Mouse (Mus musculus): ENCODE data around the gene Ncstn.

Ncstn gene

DNA sequence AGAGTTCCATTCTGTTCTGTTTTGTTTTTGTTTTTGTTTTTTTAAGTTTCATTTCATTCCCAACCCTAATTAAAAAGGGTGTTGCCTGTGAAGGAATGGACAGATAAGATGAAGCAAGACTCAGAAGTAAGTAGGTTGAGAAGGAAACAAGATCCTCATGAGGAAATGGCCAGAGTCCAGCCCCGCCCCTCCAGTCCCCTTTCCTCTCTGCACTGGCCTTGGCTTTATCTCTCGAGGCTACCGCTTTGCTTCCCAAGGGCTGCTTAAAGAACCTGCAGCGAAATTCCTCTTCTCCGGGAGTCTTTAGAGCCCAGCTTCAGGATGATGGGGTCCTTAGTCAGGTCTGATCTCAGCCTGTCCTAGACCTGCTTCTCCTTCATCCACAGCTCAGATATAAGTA is 4.6 kb downstream of the Ncstn start:
- DNase-seq (ENCODE audit: extremely low read depth, low read depth, low spot score): no peak

DNA sequence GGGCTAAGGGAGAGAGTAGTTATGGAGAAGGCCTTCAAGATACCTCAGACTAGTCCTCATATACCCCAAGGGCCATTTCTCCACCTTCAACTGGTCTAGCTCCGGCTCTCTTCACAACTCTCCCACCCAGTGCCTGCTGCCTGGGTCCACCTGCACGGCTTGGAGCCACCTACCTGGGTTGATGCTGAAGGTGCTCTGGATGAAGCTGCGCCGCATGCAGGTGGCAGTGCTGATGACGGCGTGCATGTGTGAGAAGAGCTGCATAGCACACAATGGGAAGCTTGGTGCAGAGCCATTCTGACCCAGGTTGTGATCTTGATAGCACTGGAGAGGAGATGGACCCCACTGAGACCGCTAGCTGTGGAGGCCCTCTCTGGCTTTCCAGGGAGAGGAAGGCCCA is 10.0 kb downstream of the Ncstn start:
- no peak for DNase-seq (ENCODE audit: extremely low read depth, low read depth, low spot score)

DNA sequence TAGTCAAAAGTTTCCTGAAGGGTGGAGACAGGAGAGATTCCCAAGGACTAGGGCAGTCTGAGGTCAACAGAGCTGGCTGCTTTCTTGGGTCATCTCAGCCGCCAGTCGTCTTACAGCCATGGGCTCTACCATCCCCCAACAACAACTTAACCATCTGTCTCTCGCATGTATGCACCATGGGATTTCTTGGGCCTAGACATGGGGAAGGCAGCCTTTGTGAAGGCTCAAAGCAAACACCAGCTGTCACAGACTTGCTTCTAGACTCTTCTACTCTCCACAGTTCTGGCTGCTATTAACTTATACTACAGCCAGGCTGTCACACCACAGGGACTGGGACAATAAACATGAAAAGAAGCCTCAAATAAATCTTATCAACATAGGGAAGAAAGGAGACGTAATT is 11.0 kb downstream of the Ncstn start:
- no peak for DNase-seq (ENCODE audit: extremely low read depth, low read depth, low spot score)

DNA sequence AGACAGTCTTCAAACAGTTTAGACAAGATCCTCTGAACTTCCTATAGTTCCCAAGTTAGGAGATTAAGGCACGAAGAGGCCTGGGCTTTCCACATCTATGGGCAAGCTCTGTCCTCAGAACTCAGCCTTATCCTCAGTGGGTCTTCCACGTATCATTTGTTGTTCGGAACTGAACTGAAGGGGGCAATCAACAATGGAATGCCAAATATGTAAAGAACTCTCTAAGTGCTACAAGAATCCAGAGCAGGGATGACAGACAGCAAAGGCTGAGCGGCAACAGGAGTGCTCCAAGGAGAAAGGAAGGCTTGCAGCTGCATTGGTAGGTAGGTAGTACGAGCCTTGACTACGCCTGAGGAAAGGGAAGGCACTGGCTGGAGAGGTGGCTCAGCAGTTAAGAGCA is 12.4 kb downstream of the Ncstn start:
- no peak for DNase-seq (ENCODE audit: extremely low read depth, low read depth, low spot score)

DNA sequence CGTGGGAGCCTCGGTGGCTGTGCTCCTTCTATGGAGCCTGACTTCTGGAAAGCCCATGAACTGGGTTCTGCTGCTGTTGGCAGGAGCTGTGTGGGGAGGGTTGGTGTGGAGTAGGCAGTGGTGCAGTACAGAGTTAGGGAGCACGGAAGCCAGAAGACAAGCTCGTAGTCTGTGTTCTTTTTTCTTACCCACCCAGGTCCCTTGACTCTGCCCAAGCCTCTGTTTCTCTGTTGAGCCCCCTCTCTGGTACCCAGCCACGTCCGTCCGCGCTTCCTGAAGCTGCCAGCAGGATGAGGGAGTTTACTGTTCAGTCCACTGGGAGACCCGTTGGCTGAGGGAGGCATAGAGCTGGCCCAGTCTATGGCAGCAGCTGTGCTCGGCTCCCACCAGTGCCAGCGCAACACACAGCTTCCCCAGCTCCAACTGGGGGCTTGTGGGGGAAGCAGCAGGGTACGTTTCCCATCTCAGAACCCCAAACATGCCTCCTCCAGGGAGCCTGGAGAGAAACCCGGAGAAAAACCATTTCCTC is 17.9 kb downstream of the Ncstn start:
- no peak for DNase-seq (ENCODE audit: extremely low read depth, low read depth, low spot score)

DNA sequence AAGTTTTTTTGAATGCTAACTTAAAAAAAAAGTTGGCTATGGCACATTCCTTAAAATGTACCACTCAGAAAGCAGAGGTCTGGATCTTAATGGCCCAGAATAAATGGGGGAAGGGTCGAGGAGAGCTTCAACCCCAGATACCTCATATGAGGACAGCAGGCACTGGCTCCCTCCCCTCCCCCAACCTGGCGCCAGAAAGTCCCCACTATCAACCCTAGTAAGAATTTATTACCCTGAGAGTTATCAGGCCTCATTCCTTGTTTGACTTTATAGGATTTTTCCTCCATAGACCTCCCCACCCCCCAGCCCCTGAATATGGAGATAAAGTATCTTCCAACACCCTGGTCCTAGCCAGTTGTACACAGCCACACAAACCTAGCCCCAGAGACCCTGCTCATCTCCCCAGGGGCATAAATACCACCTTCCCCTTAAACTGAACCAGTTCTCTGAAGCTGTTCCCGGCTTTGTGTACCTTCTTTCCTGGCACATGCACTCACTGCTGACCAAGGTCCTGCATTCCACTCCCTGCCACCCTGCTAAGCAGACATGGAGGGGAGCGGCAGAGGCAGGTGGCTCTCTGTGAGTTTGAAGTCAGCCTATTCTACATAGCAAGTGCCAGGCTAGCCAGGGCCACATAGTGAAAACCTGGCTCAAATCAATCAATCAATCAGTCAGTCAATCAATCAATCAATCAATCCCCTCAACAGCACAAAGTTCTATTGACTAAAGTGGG is 19.1 kb downstream of the Ncstn start:
- DNase-seq (ENCODE audit: extremely low read depth, low read depth, low spot score): no peak

DNA sequence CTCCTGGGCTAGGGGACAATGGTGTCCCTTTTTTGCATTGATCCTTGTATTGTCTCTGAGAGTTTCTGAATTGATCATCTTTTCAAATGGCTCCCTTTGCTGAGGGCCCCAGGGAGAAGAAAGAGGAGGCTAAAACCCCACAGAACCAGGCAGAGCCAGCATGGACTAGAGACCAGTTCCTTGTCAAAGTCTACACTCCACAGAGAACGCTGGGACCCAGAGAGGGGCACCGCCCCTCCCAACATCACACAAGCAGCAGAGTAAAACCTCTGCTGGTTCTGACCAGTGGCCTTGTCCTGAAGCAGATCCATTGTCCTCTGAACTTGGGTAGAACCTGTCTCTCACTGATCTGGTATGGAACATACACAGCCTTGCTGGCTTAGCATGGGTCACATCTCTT is 20.5 kb downstream of the Ncstn start:
- no peak for DNase-seq (ENCODE audit: extremely low read depth, low read depth, low spot score)

DNA sequence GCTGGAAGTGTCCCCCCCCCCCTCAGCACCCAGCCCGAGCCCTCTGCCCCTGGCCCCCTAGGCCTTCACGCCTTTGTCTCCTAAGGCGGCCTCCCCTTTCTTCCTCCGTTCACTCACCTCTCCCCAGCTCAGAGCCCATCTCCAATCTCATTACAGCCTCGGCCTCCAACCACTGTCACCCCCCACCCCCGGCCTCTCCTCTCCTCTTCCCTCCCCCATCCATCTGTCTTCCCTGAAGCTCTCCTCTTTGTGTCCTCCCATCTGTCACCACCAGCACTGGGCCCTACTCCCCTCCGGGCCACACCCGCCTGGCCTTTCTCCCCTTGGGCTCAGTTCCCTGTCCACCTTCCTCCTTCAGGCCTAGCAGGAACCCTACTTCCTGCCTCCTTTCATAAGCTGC is 21.4 kb downstream of the Ncstn start:
- no peak for DNase-seq (ENCODE audit: extremely low read depth, low read depth, low spot score)

DNA sequence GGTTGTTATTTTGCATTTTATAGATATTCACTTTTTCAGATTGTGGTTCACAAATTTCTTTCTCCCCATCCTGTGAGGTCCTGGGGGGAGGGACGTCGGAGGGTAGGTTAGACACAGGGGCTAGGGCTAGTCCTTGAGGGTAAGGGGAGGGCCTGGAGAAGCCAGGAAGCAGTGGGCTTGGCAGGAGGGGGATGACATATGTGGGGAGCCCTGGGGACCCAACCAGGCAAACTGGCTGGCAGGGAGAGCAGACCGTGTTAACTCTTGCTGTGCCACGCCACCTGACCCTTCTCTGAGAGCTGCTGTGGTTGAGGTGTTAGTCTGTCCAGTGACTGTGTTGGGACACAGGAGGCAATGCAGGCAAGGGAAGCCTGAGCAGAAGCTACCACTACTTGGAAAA is 21.9 kb downstream of the Ncstn start:
- no peak for DNase-seq (ENCODE audit: extremely low read depth, low read depth, low spot score)

DNA sequence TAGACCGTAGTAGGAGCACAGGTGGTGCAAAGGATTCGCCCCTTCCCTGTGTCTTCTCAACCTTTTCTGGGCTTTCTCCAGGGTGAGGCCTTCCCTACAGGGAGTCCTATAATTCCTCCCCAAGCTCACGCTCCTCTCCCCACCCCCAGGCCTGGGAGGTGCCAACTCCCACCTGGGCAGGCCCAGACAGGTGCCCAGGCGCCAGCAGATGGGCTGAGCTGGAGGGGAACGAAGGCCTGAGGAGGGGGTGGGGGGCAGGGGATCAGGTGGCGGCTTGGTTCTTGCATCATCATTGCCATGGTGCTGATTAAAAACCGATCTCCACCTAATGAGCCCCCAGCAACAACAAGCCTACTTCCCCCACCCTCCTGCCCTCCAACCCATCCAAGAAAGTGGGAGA is 23.7 kb downstream of the Ncstn start:
- no peak for DNase-seq (ENCODE audit: extremely low read depth, low read depth, low spot score)

DNA sequence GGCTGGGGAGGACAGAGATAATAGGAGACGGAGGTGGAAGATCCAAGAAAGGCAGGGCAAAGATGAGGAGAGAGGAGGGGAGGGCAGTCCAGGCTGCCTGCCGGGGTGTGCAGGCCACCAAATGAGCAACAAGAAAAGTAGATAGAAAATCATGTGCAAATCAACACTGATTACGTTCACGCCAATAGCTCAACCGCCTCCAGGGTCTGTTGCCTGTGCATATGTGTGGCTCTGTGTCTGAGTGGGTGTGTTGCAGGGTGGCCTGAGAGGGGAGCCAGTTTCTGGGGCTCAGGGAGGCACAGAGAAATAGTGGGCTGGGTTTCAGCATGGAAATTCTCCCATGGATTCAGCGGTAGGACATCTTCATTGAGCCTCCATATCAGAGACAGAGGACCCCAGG is 24.3 kb downstream of the Ncstn start:
- DNase-seq (ENCODE audit: extremely low read depth, low read depth, low spot score): no peak

DNA sequence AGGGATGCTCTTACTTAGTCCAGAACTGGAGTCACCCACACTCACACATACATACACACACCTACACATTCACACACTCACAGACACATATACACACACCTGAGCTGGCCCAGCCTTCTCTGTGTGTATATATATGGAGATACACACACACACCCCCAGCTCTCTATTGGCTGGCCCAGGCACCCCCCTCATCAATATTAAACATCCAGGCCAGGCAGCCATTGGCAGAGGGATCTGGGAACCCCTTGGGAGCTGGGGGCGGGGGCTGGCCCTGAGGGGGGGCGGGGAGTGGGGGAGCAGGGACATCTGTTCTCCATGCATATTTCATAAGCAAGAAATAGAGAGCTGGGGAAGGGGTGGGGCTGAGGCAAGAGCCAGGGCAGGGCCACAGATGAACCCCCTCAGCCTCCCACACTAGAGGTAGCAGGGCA is 25.1 kb downstream of the Ncstn start, which contains the start of gene Nhlh1:
TSS of gene Nhlh1 (minus strand) at position 83 of the 431 bp plus-strand sequence.
- DNase-seq (ENCODE audit: extremely low read depth, low read depth, low spot score): no peak

DNA sequence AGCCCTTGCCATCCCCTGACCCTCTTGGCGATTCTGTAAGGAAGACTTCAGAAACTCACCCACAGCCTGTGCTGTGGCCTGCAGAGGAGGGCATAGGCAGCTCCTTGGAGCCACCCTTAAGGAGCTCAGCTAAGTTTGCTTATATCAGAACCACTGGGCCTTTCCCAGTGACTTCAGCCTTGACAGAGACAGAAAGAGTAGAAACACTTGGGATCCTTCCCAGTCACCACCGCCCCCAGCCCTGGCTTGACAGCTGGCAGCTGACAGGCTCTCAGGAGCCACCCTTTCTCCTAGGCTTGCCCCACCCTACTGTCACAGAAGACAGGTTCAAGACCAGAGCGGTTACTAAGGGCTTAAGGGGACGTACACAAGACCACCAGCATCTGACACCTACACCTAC is 26.3 kb downstream of the Ncstn start:
- no peak for DNase-seq (ENCODE audit: extremely low read depth, low read depth, low spot score)

DNA sequence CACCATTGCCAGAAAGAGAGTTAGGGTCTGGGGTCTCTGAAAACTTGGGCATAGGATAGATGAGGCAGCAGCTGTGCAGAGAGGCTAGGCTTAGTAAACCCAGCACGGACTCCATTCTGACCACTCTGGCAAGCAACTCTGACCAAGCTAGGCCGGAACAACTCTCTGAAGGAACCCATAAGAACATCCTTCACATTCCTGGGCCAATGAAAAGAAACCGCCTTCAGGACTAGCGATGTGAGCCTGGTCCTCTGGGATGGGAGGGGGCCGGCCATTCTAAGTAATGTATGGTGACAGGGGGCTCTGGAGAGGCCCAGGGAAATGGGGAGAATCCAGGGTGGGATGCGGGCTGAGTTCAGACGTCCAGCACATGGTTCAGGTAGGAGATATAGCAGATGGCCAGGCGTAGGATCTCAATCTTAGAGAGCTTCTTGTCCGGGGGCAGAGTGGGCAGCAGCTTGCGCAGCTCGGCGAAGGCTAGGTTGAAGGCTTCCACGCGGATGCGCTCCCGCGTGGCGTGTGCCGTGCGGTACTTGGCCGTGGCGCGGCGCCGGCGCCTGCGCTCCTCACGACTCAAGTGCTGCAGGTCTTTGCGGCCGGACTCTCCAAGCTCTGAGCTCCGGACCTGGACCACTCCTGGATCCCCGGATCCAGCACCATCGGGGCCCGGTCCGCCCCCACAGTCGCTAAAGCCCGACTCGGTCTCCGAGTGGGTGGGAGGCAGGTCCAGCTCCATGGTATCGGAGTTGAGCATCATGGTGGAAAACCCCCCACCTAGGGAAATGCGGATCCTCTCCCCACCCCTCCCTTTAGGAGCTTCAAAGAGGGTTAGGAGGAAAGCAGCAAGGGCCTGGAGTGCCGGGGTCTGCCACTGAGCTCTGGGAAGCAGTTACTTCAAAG is 28.8 kb downstream of the Ncstn start:
- DNase-seq (ENCODE audit: extremely low read depth, low read depth, low spot score): no peak

DNA sequence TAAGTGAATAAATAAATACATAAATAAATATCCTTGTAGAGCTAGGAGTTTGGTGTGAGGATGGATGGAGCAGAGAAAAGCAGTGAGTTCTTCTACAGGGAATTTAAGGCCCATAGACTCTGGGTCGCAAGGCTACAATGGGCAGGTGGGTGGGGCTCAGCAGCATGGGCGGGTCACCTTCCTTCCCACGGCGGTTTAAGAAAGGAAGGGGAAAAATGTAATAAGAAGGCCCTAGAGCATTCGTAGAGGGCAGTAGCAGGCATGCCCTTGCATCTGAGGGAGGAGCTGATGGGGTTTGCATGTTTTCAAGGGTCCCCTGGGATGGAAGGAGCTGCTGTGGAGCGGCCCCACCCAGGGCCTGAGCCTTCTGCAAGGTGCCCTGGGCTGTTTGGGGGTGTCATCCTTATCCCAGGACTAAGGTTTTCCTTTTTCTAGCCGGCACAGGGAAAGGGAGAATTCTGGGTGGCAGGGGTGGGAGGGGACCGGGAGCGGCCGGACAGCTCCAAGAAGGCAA is 29.8 kb downstream of the Ncstn start:
- DNase-seq (ENCODE audit: extremely low read depth, low read depth, low spot score): no peak

DNA sequence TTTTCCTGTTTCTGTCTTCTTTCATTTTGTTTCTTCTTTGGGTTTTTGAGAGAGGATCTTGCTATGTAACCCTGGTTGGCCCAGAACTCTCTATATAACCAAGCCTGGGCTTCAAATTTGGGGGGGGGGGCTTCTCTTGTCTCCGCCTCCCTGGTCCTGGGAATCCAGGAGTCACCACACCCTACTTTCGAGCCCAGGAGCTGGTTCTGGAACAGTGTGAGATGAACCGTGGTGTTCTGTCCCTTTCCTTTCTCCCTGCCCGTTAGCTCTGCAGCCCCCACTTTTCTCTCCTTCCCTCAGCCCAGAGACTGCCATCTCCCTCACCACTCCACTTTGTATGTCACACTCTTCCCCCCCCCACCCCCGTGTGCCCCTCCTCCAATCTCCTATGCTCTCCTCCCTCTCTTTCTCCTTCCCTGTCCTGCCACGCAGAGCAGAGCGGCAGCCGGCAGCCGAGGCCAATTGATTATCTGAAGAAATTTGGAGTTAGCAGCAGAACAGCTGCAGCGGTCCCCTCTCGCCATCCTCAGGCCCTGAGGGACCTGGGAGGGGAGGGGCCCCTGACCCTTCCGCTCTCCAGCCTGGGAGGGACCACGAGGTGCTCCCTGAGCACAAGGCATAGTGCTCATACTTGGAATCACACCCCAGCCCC is 33.3 kb downstream of the Ncstn start:
- DNase-seq (ENCODE audit: extremely low read depth, low read depth, low spot score): no peak

DNA sequence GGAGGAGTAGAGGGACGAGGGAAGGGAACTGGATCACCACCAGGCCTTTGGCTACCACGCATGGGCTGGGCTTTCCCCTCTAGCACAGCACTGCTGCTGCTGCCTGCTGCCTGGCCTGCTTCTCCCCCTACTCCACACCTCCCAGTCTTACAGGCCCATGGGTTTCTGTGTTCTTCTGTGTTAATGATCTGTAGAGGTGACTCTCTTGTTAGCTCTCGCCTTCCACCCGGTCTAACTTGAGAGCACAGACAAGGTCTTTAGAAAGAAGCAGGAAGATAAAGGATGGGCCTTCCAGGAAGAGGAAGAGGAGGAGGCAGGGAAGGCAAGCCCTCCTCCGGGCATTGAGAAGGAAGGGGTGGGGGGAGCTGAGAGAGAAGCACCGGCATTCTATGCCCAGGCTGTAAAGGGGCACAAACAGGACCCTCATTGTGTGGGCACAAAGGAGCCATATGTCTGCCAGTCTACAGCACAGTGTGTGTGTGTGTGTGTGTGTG is 34.3 kb downstream of the Ncstn start:
- no peak for DNase-seq (ENCODE audit: extremely low read depth, low read depth, low spot score)

DNA sequence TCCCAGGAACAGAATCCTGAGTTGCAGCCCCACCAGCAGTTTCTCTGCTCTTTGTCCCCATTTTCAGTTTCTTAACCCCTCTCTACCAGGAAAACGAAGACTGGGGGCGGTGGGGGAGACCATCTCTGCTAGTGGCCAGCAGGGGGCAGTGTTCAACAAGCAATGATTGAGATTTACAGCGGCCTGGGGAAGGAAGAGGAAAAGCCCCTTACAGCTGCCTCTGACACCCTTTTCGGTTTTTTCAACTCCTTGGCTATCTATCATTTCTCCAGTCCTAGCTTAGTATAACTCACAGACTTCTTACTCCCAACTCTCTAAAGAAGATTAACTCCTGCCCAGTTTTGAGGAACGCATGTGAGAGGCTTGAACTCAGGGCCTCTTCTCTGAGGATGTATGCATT is 35.7 kb downstream of the Ncstn start:
- no peak for DNase-seq (ENCODE audit: extremely low read depth, low read depth, low spot score)

DNA sequence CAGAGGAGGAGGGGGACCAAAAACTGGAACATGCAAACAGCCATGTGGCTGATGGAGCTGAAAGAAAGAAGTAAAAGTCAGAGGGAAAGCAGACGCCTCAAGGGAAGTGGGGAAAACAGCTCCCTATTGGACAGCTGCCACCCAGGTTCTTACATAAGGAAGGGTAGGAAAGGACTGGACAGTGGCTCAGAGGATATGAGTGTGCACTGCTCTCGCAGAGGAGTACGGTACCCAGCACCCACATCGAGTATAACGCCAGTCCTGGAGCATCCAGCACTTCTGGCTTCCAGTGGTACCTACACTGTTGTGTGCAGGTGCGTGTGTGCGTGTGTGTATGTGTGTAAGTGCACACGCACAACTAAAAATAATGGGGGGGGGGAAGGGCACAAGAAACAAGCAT is 36.2 kb downstream of the Ncstn start:
- no peak for DNase-seq (ENCODE audit: extremely low read depth, low read depth, low spot score)

DNA sequence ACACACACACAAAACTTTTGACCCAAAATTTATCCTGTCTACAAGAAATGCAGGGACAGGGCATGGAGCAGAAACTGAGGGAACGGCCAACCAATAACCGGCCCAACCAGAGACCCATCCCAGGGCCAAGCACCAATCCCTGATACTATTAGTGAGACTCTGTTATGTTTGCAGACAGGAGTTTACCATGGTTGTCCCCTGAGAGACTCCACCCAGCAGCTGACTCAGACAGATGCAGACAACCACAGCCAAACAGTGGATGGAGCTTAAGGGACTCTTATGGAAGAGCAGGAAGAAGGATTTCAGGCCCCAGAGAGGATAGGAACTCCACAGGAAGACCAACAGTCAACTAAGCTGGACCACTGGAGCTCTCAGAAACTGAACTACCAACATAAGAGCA is 52.7 kb downstream of the Ncstn start:
- DNase-seq (ENCODE audit: extremely low read depth, low read depth, low spot score): no peak

Measured in fat pad, adult 2 months (tissue).